Mouse (Mus musculus) liver, postnatal 0 days (tissue): Measurements from ENCODE around the gene Slc36a1. TPM values are rescaled to one million over a fixed set of nuclear protein-coding genes. Genes with fewer than 3 reads are reported as not detected.
A peak's percentile ranks its signal among the peaks of the same experiment; 100 is the strongest.

ENCODE experiments used
- ATAC-seq: fragments of 200-750 bp; cut with Nextera tagmentation; 2 replicates; pipeline ENCODE4 v1.8.0; 2017; ENCODE audit warnings: mild to moderate bottlenecking, moderate library complexity
- DNase-seq: peaks from one replicate; pipeline ENCODE4 v3.0.0-alpha.2; 2016
- H3K27ac ChIP-seq: fragments of 300-500 bp; sonication (generic); 2 replicates; pipeline ENCODE4 v1.5.1; 2014; ENCODE audit warnings: antibody characterized with exemption, moderate library complexity, mild to moderate bottlenecking, low read depth
- H3K27me3 ChIP-seq: fragments of 300-500 bp; sonication (generic); 2 replicates; pipeline ENCODE4 v1.6.1; 2014; ENCODE audit warnings: low read length, control low read depth, mixed read lengths; ENCODE audit not compliant: insufficient read depth
- H3K36me3 ChIP-seq: fragments of 300-500 bp; sonication (generic); replicated peaks from 2 replicates; pipeline ENCODE4 v1.6.1; 2014; ENCODE audit warnings: mild to moderate bottlenecking, control low read depth, low read length, moderate library complexity, mixed read lengths; ENCODE audit not compliant: insufficient read depth
- H3K4me1 ChIP-seq: fragments of 300-500 bp; sonication (generic); 2 replicates; pipeline ENCODE4 v1.6.1; 2014; ENCODE audit warnings: antibody characterized with exemption, mild to moderate bottlenecking, control low read depth; ENCODE audit not compliant: insufficient read depth
- H3K4me2 ChIP-seq: fragments of 300-500 bp; sonication (generic); 2 replicates; pipeline ENCODE4 v1.6.1; 2014; ENCODE audit warnings: low read depth, mild to moderate bottlenecking, low read length, moderate library complexity, mixed read lengths
- H3K4me3 ChIP-seq: fragments of 300-500 bp; sonication (generic); 2 replicates; pipeline ENCODE4 v1.5.1; 2014; ENCODE audit warnings: low read depth, low read length
- H3K9ac ChIP-seq: fragments of 300-500 bp; sonication (generic); replicated peaks from 2 replicates; pipeline ENCODE4 v1.6.1; 2014; ENCODE audit warnings: mild to moderate bottlenecking, moderate library complexity
- H3K9me3 ChIP-seq: fragments of 300-500 bp; sonication (generic); 2 replicates; pipeline ENCODE4 v1.6.1; 2016; ENCODE audit warnings: mild to moderate bottlenecking, control low read depth, low read length, mixed read lengths
- CTCF ChIP-seq: sonication (generic); IDR thresholded peaks from 2 replicates; pipeline ENCODE4 v1.5.1; 2016; ENCODE audit warnings: antibody characterized with exemption, low read depth
- EP300 ChIP-seq: IDR thresholded peaks from 2 replicates; pipeline ENCODE4 v1.6.1; 2016; ENCODE audit warnings: antibody characterized with exemption, low read depth, mild to moderate bottlenecking
- WGBS: fragments of 180-500 bp; shearing (Covaris S2); extraction: QIAGEN DNeasy Blood & Tissue Kit; methylation state at CpG from one replicate; pipeline ENCODE4 v1.1.7; 2014; ENCODE audit not compliant: insufficient replicate concordance; 5-methylcytosine and 5-hydroxymethylcytosine counted together
- polyA plus RNA-seq: library from polyadenylated mRNA; unstranded; fragments of >200 nt; fragmentation: Nextera tagmentation; extraction: Ambion mirVana; gene quantifications from 2 replicates; pipeline ENCODE4 v1.2.1, GENCODE M21; 2015

Gene Slc36a1
- polyA plus RNA-seq, 1 experiment from 2014 or later = 1.7 TPM

- no peaks in the 10 kb centered on the region for H3K36me3 ChIP-seq
- H3K4me2 ChIP-seq = no peak overlapping the region
- WGBS = 69% methylated on average over 7 of the region's 7 CpGs
- ATAC-seq (no peak), DNase-seq (no peak)
- H3K9ac ChIP-seq = no peak overlapping the region
- H3K27ac ChIP-seq = no peak overlapping the region
- H3K9me3 ChIP-seq = no peaks in the 10 kb centered on the region
- no peak for TF ChIP-seq EP300
- TF ChIP-seq CTCF = no peak
- peaks cover 8% of the 10 kb centered on the region; the same call in 1 of the 2 replicates for H3K4me1 ChIP-seq
- no peaks in the 10 kb centered on the region for H3K27me3 ChIP-seq
- no peak overlapping the region for H3K4me3 ChIP-seq
Measured at GRCm38 (mm10) chr11:55165748-55166147, 38.4 kb upstream of the Slc36a1 start.

DNA sequence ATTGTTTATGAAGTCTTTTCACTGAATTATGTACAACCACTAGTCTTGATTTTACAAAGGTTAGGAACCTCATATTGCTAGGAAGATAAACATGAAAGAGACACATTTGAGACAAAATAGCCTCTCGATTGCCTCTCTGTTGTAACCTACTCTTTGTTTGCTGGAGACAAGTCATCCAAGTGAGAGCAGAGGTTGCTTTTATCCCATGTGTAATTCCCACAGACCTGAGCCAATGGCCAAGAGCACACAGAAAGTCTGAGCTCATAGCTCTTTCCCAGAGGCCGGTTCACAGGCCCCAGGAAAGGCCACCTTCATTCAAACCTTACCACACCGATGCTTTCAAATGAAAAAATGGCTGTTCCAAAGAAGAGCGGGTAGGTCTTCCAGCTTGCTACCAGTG is 35.6 kb upstream of the Slc36a1 start:
- TF ChIP-seq CTCF (no peak), EP300 (no peak)
- ATAC-seq (peak; percentile 95), DNase-seq (no peak)
- H3K36me3 ChIP-seq = no peaks in the 10 kb centered on the region
- H3K4me3 ChIP-seq = no peak overlapping the region
- no peaks in the 10 kb centered on the region for H3K9me3 ChIP-seq
- no peak overlapping the region for H3K4me2 ChIP-seq
- no peak overlapping the region for H3K9ac ChIP-seq
- H3K27me3 ChIP-seq = no peaks in the 10 kb centered on the region
- peak overlapping the region; percentile 11; the same call in 1 of the 2 replicates for H3K27ac ChIP-seq
- WGBS = 59% methylated on average over 4 of the region's 4 CpGs
- peaks cover 3% of the 10 kb centered on the region; the same call in 1 of the 2 replicates for H3K4me1 ChIP-seq

- Histone ChIP-seq H3K4me1 (peaks cover 3% of the 10 kb centered on the region; the same call in 1 of the 2 replicates), H3K36me3 (no peaks in the 10 kb centered on the region), H3K9me3 (no peaks in the 10 kb centered on the region), H3K4me3 (no peak overlapping the region), H3K4me2 (no peak overlapping the region), H3K27me3 (no peaks in the 10 kb centered on the region), H3K9ac (0 out of 2 replicates have a peak overlapping the region, but pooled peaks have one; percentile 11), H3K27ac (peak overlapping the region; percentile 11; the same call in 1 of the 2 replicates)
- DNase-seq (no peak), ATAC-seq (peak; percentile 71)
- TF ChIP-seq CTCF (no peak), EP300 (no peak)
- WGBS = 67% methylated on average over 6 of the region's 6 CpGs
Measured at GRCm38 (mm10) chr11:55168914-55169313, 35.2 kb upstream of the Slc36a1 start.

DNA sequence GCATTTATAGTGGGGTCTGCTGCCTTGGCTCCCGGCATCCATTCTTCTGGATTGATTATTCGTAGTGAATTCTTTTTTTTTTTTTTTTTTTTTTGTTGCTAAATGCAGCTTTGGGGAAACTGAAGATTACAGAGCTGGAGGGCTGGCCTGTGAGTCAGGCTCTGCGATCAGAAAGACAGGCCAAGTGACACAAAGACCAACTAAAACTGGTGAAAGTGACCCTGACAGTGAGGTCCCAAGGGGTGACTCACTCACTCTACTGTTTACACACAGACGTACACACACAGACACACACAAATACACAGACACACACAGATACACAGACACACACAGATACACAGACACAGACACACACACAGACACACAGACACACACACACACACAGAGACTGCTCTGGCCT is 33.6 kb upstream of the Slc36a1 start:
- Histone ChIP-seq H3K9ac (no peak overlapping the region), H3K4me3 (no peak overlapping the region), H3K4me2 (no peak overlapping the region), H3K27me3 (no peaks in the 10 kb centered on the region), H3K9me3 (no peaks in the 10 kb centered on the region), H3K4me1 (peaks cover 3% of the 10 kb centered on the region; the same call in 1 of the 2 replicates), H3K36me3 (no peaks in the 10 kb centered on the region), H3K27ac (no peak overlapping the region)
- TF ChIP-seq CTCF (no peak), EP300 (no peak)
- DNase-seq = no peak
- no peak for ATAC-seq
- WGBS = 67% methylated on average over 4 of the region's 4 CpGs

- Histone ChIP-seq H3K4me2 (no peak overlapping the region), H3K9me3 (no peaks in the 10 kb centered on the region), H3K27ac (no peak overlapping the region), H3K4me1 (peaks cover 7% of the 10 kb centered on the region; the same call in 1 of the 2 replicates), H3K4me3 (no peak overlapping the region), H3K9ac (no peak overlapping the region), H3K36me3 (no peaks in the 10 kb centered on the region), H3K27me3 (no peaks in the 10 kb centered on the region)
- DNase-seq (no peak), ATAC-seq (peak; percentile 71)
- no peak for TF ChIP-seq EP300
- TF ChIP-seq CTCF = no peak
- 70% methylated on average over 4 of the region's 4 CpGs for WGBS
Measured at GRCm38 (mm10) chr11:55178830-55179229, 25.3 kb upstream of the Slc36a1 start.

GRCm38 (mm10) chr11:55179856-55180255 is 24.3 kb upstream of the Slc36a1 start:
- TF ChIP-seq CTCF (no peak), EP300 (no peak)
- peaks cover 7% of the 10 kb centered on the region; the same call in 1 of the 2 replicates for H3K4me1 ChIP-seq
- H3K27ac ChIP-seq = no peak overlapping the region
- H3K9me3 ChIP-seq = no peaks in the 10 kb centered on the region
- ATAC-seq = no peak
- H3K9ac ChIP-seq = no peak overlapping the region
- no peaks in the 10 kb centered on the region for H3K27me3 ChIP-seq
- 67% methylated on average over 3 of the region's 3 CpGs for WGBS
- no peak overlapping the region for H3K4me2 ChIP-seq
- no peaks in the 10 kb centered on the region for H3K36me3 ChIP-seq
- no peak overlapping the region for H3K4me3 ChIP-seq
- no peak for DNase-seq
